Mouse (Mus musculus) liver, adult 2 months (tissue): ENCODE measurements at regions not wholly inside any gene's neighbourhood (a gene's known extent, or its start where the extent isn't known, plus 50 kb on each side); places are given as distances from the start of the nearest gene placed in this dataset.

ENCODE experiments used
- CTCF ChIP-seq: fragments of 200-500 bp; IDR thresholded peaks from 2 replicates; pipeline ENCODE4 v1.5.1; 2011; ENCODE audit warnings: low read depth, low read length, control low read depth
- POLR2A ChIP-seq: fragments of 200-500 bp; IDR thresholded peaks from 2 replicates; pipeline ENCODE4 v1.6.1; 2011; ENCODE audit warnings: low read length, control low read depth; ENCODE audit not compliant: insufficient read depth; ENCODE audit errors: extremely low read depth

GRCm38 (mm10) chr3:109224526-109224925, 101.6 kb downstream of the Slc25a24 start:
- TF ChIP-seq CTCF (no peak), POLR2A (no peak)
